Mouse (Mus musculus): ENCODE measurements around the gene Csn1s1. TPM values are rescaled to one million over a fixed set of nuclear protein-coding genes. Genes with fewer than 3 reads are reported as not detected.

Csn1s1 gene
- total RNA-seq (2023) = not detected

GRCm38 (mm10) chr5:87665908-87666307, at the start of gene Csn1s1:
Csn1s1 (plus strand) TSS chr5:87666208.

GRCm38 (mm10) chr5:87699530-87699929, 33.5 kb downstream of the Csn1s1 start, which contains the start of gene Csn2:
Csn2 (minus strand) TSS chr5:87699630.

Other genes with a start within 250 kb of the Csn1s1 start
- gene Ugt2b38, start 242.0 kb upstream of the Csn1s1 start, total RNA-seq (2023) = not detected
- not detected for gene Ugt2a2, start 183.9 kb upstream of the Csn1s1 start, total RNA-seq (2023)
- gene Gm43638, start 179.4 kb upstream of the Csn1s1 start, total RNA-seq (2023) = not detected
- not detected for gene Ugt2a1, start 175.3 kb upstream of the Csn1s1 start, total RNA-seq (2023)
- not detected for gene Sult1b1, start 128.0 kb upstream of the Csn1s1 start, total RNA-seq (2023)
- not detected for gene Sult1d1, start 97.2 kb upstream of the Csn1s1 start, total RNA-seq (2023)
- gene Sult1e1, start 74.6 kb upstream of the Csn1s1 start, total RNA-seq (2023) = not detected
- gene Csn2, start 33.4 kb downstream of the Csn1s1 start, total RNA-seq (2023) = not detected
- not detected for gene Csn1s2a, start 108.4 kb downstream of the Csn1s1 start, total RNA-seq (2023)
- not detected for gene Csn1s2b, start 141.9 kb downstream of the Csn1s1 start, total RNA-seq (2023)
- gene Prr27, start 159.5 kb downstream of the Csn1s1 start, total RNA-seq (2023) = not detected
- gene Odam, start 218.8 kb downstream of the Csn1s1 start, total RNA-seq (2023) = not detected

All from CD4-positive naive resting alpha-beta T cell, adult 76 days (primary cell).